Mouse (Mus musculus) fibroblast of lung, adult 2 months (primary cell): ENCODE data around the gene Arhgap1.

Experiments
- DNase-seq: peaks from one replicate; pipeline ENCODE4 v3.0.0-alpha.2; 2011; ENCODE audit warnings: low read depth

Arhgap1 gene

GRCm38 (mm10) chr2:91699225-91699624 lies 49.6 kb downstream of the Arhgap1 start:
- DNase-seq: no peak

- no peak for DNase-seq
These were observed 51.7 kb downstream of the Arhgap1 start for GRCm38 (mm10) chr2:91701366-91701765.

GRCm38 (mm10) chr2:91705736-91706135 lies 56.1 kb downstream of the Arhgap1 start:
- DNase-seq: no peak

GRCm38 (mm10) chr2:91706456-91706855 lies 56.8 kb downstream of the Arhgap1 start:
- no peak for DNase-seq

GRCm38 (mm10) chr2:91708361-91708760 lies 58.7 kb downstream of the Arhgap1 start:
- DNase-seq: no peak

- peak; percentile 64 for DNase-seq
These were observed 60.9 kb downstream of the Arhgap1 start, which contains the start of the genes Atg13 and Harbi1 for GRCm38 (mm10) chr2:91710272-91711234. Atg13 (minus strand) TSS chr2:91710576. Harbi1 (plus strand) TSS chr2:91710852.

GRCm38 (mm10) chr2:91711256-91711925 lies 61.7 kb downstream of the Arhgap1 start:
- peak; percentile 3 for DNase-seq

- DNase-seq: no peak
These were observed 65.3 kb downstream of the Arhgap1 start for GRCm38 (mm10) chr2:91714921-91715320.

GRCm38 (mm10) chr2:91718276-91718675 lies 68.6 kb downstream of the Arhgap1 start:
- DNase-seq: no peak
